Mouse (Mus musculus): Measurements from ENCODE around the gene Smc3. TPM values are rescaled to one million over a fixed set of nuclear protein-coding genes. Genes with fewer than 3 reads are reported as not detected.

Smc3 gene
- total RNA-seq (2021) = 10 to 100 TPM; 15.6 to 20.0 TPM
- long read RNA-seq, experiment 1, full-length matches to known transcripts = 28 of 29 reads
- long read RNA-seq, experiment 1, partial matches to known transcripts = 1 of 29 reads
- long read RNA-seq, experiment 1, other reads (novel, unspliced or antisense) = 0 of 29 reads
- long read RNA-seq, experiment 2, full-length matches to known transcripts = 23 of 23 reads
- long read RNA-seq, experiment 2, partial matches to known transcripts = 0 of 23 reads
- long read RNA-seq, experiment 2, other reads (novel, unspliced or antisense) = 0 of 23 reads

DNA sequence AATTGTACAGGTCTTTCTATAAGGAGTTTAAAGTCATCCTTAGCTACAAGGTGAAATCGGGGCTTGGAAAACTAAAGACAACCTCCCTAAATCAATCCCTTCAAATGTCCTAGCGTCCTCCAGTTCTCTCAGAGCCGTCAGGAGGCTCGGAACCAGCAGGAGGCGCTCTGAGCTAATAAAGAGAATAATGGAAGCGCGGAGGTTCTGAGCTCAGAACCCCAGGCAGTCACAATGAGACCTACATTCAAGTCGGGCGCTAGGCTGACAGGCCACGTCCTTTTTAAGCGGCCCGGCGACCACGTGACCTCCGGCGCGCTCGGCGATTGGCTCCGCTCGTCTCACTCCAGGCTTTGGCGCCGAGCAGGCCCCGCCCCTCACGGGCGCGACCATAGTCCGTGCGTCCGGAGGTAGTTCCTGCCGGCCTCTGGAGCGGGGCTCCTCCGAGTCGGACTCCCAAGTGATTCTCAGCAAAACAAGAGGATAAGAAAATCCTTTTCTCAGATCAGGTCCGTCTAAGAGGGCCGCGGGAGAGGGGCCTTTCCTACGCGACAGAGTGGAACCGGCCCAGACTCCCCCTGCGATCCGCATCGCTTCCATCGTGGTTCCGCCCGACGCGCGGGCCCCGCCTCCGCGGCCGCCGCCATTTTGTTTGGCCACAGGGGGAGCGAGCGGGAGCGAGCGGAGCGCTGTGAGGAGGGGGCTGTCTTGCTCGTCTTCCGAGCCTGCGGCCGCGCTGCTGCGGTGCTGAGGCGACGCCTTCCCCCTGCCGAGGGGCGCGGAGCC is at the start of gene Smc3:
Smc3 (plus strand) TSS at position 642 of the 783 bp plus-strand sequence.
- intact Hi-C loops (cut with DNase I) = loop anchor here (2.0 to 10.0 kb wide), 2 partner anchors 39 to 355 kb away; no protein-coding TSS in a partner anchor

DNA sequence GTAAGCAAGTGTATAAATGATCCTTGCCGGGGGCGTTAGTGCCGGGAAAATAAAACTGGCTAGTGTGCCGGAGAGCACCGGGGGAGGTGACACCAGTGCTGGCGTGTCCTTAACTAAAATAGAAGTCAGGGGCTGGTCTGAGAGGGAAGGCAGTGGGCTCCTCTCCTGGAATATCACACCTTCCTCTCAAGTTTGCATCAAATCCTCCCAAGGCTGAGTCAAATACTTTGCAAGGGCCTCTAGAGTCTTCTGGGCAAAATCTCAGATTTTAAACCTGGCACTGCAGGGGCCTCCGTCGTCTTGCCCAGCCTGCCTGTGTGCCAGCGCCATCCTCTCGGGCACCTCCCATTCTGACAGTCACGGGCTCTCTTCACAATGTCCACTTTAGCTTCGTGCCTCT is 49.2 kb upstream of the Smc3 start:
- TF ChIP-seq CTCF (IDR thresholded peaks at IDR 0.05) = no peak
- DNase-seq = no peak
- Histone ChIP-seq H3K4me3 (no peak overlapping the region), H3K27ac (no peak overlapping the region)
- intact Hi-C loops (cut with DNase I) = no loop called here

More for the DNA sequence above, at the start of gene Smc3:
- H3K4me3 ChIP-seq = peak within 1 kb of the TSS; percentile 87
- peak; percentile 100 for DNase-seq
- H3K27ac ChIP-seq = peak within 1 kb of the TSS; percentile 100
- TF ChIP-seq CTCF (IDR thresholded peaks at IDR 0.05) = peak; percentile 92

DNA sequence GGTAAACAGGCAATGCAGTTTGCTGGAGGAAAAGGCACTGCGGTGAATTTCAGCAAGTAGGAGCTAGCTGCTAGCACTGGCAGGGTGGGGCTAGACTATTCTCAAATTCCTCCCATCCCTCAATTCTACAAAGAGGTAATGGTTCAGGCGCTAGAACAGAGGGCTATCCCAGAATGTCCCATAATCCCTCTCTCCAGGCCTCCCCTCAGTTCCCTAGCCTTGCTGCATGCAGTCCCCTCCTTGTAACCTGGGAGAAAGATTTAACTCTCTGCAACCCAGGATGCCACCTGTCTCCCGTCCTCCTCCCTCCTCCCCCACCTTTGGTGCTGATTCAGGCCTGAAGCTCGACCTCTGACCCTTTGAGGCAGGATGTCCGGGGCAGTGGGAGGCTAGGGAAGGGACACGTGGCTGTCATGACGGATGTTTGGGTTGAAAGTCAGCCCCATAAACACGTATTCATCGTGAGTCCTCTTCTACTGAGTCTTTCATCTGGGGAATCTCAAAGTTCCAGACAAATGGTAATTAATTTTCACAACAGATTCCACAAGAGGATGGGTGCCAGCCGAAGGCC is 47.9 kb upstream of the Smc3 start:
- Histone ChIP-seq H3K27ac (no peak overlapping the region), H3K4me3 (no peak overlapping the region)
- no peak for TF ChIP-seq CTCF (IDR thresholded peaks at IDR 0.05)
- intact Hi-C loops (cut with DNase I) = no loop called here
- no peak for DNase-seq

DNA sequence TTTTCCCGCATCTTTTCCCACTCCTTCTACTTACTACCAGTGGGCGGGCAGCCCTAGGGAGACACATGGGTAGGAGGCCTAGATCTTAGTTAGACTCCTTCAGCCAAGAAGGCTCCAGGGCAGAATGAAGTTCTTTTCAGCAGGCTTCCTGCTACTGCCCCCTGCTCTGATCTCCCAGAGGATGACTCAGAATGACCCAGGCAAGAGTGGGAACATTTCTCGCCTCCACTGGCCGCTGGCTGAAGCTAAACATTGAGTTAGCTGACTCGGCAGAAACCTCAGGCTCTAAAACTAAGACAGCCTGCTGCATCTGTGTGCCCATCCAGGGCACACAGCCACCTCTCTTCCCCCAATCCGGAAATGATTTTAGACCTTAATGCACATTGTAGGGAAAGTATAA is 47.4 kb upstream of the Smc3 start:
- intact Hi-C loops (cut with DNase I) = no loop called here
- Histone ChIP-seq H3K4me3 (no peak overlapping the region), H3K27ac (no peak overlapping the region)
- TF ChIP-seq CTCF (IDR thresholded peaks at IDR 0.05) = no peak
- no peak for DNase-seq

DNA sequence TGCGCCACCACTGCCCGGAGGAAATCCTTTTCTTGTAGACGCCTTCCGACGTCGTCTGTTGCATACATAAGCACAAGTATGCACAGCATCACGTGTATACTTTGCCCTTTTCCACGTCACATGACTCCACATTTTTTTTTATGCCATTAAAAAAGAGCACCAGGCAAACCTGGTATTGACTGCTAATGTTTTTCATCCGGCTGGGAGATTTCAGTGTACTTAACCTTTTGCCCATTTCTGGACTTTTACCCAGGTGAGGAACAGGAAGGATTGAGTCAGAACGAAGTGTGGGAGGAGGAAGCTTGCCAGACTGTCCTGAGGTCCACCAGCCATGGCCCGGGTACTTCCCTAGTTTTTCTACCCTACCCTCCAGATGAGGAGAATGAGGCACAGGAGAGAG is 45.8 kb upstream of the Smc3 start:
- no peak overlapping the region for H3K4me3 ChIP-seq
- H3K27ac ChIP-seq = no peak overlapping the region
- intact Hi-C loops (cut with DNase I) = no loop called here
- no peak for DNase-seq
- no peak for TF ChIP-seq CTCF (IDR thresholded peaks at IDR 0.05)

DNA sequence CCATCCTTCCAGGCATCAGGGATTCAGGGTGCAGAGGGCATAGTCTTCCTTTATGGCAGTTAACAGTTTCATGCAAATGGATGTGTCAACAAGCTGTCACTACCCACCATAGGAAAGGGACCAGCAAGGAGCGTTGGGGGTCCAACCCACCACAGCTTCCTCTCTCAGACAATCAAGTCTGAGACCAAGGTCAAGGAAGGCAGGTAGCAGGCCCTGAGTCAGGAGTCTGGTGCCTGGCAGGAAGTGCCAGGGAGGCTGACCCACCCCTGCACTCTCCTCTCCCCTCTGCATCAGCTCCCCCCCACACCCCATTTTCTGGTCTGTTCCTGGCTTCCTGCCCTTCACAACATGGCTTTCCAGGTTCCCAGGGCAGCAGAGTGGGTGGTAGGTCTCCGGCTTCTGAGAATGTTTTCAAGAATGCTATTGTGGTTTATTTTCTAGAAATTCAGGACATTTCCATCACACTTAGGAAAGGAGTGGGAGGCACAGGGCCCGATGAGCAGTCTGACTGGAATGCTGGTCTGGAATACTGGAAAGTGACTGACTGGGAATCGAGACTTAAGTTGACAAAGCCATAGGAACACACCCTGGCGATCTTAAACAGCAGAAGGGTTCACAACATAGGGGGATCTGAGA is 45.1 kb upstream of the Smc3 start:
- TF ChIP-seq CTCF (IDR thresholded peaks at IDR 0.05) = no peak
- no peak for DNase-seq
- Histone ChIP-seq H3K27ac (no peak overlapping the region), H3K4me3 (no peak overlapping the region)
- intact Hi-C loops (cut with DNase I) = no loop called here

DNA sequence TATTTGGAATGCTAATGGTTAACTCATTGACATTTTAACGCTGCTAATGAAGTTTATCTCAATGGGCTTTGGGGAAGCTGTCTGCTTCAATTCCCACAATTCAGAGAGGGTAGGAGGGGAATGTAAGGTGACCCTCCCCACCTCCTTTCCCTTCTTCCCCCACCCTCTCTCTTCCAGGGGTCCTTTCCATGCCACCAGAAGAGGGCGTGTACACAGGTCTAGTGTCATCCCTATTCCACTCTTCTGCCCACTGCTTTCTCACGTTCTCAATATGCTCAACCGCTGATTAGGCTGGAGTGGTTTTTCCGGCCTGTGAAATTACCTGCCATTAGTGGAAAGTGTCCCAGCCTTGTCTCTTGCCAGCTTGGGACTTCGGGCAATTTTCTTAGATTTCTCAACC is 43.4 kb upstream of the Smc3 start:
- Histone ChIP-seq H3K4me3 (peak overlapping the region; percentile 61), H3K27ac (peak overlapping the region; percentile 40; the same call in 1 of the 2 replicates)
- peak; percentile 35; the same call in 1 of the 2 replicates for TF ChIP-seq CTCF (IDR thresholded peaks at IDR 0.05)
- intact Hi-C loops (cut with DNase I) = loop anchor here (1.0 kb wide), 1 partner anchor 17 kb away; no protein-coding TSS in a partner anchor
- DNase-seq = no peak

DNA sequence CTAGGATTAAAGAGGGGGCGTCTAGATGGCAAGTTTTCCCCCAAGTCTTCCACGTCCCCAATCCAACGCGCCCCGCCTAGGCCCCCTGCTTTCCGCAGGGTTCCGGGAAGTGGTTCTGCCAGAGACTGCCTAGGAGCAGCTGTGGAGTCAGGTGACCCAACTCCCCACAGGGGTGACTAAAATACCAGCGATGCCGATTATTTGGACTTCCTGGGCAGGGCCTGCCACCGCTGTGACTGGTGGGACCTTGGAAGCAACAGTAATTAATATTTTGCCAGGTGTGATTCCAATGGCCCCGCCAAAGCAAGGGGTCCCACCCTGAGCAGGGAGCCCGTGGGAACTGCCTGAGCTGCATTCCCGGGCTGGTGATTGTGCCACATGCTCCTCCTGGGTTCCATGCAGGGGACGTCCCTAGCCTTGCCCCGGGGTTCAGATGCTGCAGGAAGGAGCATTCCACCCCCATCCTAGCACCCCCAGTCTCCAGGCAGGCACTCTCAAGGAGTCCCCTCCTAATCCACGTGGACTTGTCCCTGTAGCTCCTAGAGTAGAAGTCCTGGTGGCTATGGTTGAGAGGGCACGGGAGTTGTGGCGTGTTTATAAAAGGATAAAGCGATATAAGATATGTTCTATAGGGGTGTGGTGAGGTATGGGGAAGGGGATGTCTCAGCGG is 42.8 kb upstream of the Smc3 start:
- no peak for TF ChIP-seq CTCF (IDR thresholded peaks at IDR 0.05)
- Histone ChIP-seq H3K27ac (peak overlapping the region; percentile 40; the same call in 1 of the 2 replicates), H3K4me3 (peak overlapping the region; percentile 61)
- DNase-seq = peak; percentile 44
- intact Hi-C loops (cut with DNase I) = loop anchor here (1.0 kb wide), 1 partner anchor 17 kb away; no protein-coding TSS in a partner anchor

DNA sequence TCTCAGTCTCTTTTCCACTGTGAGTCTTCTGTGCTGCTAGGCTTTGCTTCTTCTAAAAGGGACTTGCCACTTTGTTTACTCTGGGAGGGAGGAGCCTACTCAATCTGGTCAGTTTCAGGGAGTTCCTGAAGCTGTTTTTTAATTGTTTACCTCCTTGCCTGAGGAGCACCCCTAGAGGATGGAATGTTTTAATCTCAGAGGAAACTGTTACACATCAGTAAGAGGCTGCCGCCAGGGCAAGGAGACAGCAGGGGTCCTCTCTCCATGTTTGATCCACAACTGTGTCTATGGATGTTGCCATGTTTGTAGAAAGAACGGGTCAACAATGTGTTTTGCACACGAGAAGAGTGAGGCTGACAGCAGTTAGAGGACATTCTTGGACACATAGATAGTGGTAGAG is 39.8 kb upstream of the Smc3 start:
- no peak for DNase-seq
- Histone ChIP-seq H3K4me3 (no peak overlapping the region), H3K27ac (no peak overlapping the region)
- intact Hi-C loops (cut with DNase I) = no loop called here
- TF ChIP-seq CTCF (IDR thresholded peaks at IDR 0.05) = 0 out of 2 replicates have a peak, but pooled peaks have one; percentile 8

DNA sequence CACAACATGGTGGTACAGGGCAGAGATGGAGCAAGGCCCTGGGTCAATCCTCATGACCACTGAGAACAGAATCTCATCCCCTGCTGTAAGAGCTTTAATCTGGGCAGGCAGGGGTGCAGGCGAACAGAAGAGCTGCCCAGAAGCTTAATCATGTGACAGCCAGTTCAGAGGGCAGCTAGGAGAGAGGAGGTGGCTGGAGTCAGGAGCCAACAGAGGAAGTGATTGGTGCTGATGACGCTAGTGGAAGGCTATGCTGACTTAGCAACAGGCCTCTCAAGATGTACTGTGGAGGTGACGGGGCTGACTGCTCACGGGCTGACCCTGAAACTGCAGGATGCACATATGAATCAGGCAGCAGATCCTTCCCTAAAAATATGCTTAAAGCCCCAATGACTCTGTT is 36.0 kb upstream of the Smc3 start:
- intact Hi-C loops (cut with DNase I) = no loop called here
- no peak overlapping the region for H3K4me3 ChIP-seq
- no peak overlapping the region for H3K27ac ChIP-seq
- no peak for DNase-seq
- TF ChIP-seq CTCF (IDR thresholded peaks at IDR 0.05) = no peak

DNA sequence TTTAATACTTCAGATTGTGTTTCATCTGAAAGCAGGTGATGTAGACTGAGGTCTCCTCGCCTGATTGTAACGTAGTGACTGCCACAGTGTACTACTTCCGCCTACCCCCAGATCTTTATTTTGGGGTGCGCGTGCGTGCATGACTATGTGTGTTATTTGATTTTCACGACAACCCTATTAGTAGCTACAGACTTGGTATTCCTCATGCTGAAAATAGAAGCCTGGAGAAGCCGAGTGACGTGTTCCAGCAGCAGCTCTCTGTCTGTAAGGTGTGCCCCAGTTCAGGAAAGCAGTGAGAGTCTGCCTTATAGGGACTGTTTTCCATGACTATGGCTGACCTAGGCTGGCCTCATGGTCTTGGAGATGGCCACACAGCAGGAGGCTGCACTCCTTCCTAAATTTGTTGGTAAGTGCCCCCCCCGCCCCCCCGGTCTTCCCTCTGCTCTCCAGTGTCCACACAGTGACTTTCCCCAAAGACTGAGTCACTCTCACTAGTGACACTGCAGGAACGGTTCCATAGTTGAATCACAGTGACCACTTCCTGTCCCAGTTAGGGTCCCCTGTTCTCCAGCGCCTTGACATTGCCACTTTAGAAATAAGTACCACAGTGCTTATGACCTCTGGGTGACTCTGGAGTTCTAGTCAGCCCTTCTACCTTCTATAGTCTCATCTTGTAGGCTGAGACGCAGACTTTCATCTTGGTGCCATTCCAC is 34.5 kb upstream of the Smc3 start:
- Histone ChIP-seq H3K4me3 (no peak overlapping the region), H3K27ac (no peak overlapping the region)
- TF ChIP-seq CTCF (IDR thresholded peaks at IDR 0.05) = no peak
- intact Hi-C loops (cut with DNase I) = no loop called here
- DNase-seq = no peak
